Mouse (Mus musculus): ENCODE results near the gene Faim2. TPM values are rescaled to one million over a fixed set of nuclear protein-coding genes. Genes with fewer than 3 reads are reported as not detected.

The Faim2 gene
- polyA plus RNA-seq, 1 experiment from 2014 or later, result 1.5 TPM

DNA sequence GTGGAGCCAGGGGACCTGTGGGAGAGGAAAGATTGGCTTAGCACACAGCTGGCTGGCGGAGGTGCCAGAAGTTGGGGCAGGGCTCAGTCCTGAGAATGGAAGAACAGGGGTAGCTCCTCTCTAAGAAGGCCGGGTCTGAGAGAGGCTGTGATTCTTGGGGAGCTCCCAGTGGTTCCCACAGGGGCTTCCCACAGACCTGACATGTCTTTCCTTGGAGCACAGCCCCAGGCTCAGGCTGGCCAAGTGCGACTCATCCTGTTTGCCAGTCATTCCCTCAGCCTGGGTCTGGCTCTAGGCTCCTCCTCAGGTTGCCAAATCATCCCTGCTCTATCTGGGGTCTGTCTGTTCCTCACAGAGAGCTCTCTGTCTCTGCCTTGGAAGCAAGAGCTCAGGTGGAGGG lies 17.3 kb downstream of the Faim2 start:
- no peak for ATAC-seq (ENCODE audit: insufficient read depth)
- H3K4me1 ChIP-seq (ENCODE audit: insufficient read depth), result peaks cover 5% of the 10 kb centered on the region; the same call in 1 of the 2 replicates
- WGBS, result 74% methylated on average over 3 of the region's 3 CpGs
- no peak overlapping the region for H3K9ac ChIP-seq
- H3K27me3 ChIP-seq (ENCODE audit: insufficient read depth, low read length), result no peaks in the 10 kb centered on the region
- no peak for TF ChIP-seq CTCF (IDR thresholded peaks at IDR 0.05; ENCODE audit: low read depth)
- no peaks in the 10 kb centered on the region for H3K9me3 ChIP-seq (ENCODE audit: low read depth, low read length)
- no peak overlapping the region for H3K4me2 ChIP-seq
- no peaks in the 10 kb centered on the region for H3K36me3 ChIP-seq (ENCODE audit: insufficient read depth)
- no peak for DNase-seq
- H3K27ac ChIP-seq (ENCODE audit: low read depth), result no peak overlapping the region
- H3K4me3 ChIP-seq (ENCODE audit: low read depth, low read length), result no peak overlapping the region

DNA sequence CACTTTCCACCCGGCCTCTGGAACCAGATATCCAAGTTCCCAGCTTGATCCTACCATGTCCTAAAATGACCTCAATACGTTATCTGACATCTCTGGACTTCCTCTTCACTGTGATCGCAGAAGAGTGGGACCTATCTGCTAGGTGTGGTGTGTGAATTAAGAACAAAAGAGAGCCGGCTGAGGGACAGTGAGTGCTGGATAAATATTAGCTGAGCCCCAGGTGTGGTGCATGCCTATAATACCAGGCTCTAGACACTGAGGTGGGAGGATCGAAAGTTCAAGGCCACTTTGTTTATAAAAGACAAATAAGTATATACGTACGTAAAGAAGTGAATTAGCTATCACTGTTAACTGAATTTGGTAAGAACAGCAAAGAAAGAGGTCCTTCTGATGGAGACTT lies 18.1 kb downstream of the Faim2 start:
- no peak for ATAC-seq (ENCODE audit: insufficient read depth)
- no peak overlapping the region for H3K27ac ChIP-seq (ENCODE audit: low read depth)

DNA sequence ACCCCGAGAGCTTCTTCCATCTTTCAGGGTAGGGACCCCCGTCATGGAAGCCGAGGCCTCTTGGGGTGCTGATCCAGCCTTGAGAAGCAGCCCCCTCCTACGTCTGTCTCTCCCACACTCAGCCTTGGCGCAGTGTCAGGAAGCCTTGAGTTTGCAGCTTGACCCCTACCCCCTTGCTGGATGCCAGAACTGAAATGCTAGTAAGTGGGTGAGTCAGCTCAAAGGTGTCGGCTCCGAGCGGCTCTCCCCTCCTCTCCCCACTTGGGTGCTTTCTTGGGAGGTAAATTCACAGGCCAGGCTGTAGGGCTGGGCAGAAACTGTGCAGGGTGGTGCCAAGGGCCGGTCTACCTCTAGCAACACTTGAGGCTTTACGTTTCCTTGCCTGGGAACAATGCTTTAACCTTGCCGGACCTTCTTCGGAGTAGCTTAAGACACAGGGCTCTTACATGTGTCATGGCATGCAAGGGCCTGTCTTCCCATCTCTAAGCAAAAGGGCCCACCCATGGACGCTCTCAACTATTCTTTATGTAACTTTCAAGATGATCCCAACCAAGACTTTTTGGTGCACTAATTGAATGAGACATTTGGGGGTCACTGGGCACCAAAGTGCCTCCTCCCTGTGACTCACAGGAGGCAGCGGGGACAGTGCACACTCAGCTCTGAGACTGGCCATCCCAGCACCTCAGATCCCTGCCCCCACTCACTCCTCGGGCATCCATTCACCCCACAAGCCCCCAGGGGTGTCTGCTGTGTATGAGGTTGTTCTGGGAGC lies 22.5 kb downstream of the Faim2 start:
- H3K27me3 ChIP-seq (ENCODE audit: insufficient read depth, low read length), result no peaks in the 10 kb centered on the region
- H3K4me1 ChIP-seq (ENCODE audit: insufficient read depth), result peaks cover 19% of the 10 kb centered on the region; the same call in 1 of the 2 replicates
- DNase-seq (peak; percentile 71), ATAC-seq (ENCODE audit: insufficient read depth) (peak; percentile 48; the same call in 1 of the 2 replicates)
- H3K27ac ChIP-seq (ENCODE audit: low read depth), result no peak overlapping the region; the same call in 1 of the 2 replicates
- TF ChIP-seq CTCF (IDR thresholded peaks at IDR 0.05; ENCODE audit: low read depth), result no peak
- H3K36me3 ChIP-seq (ENCODE audit: insufficient read depth), result no peaks in the 10 kb centered on the region
- H3K9me3 ChIP-seq (ENCODE audit: low read depth, low read length), result no peaks in the 10 kb centered on the region
- no peak overlapping the region for H3K4me3 ChIP-seq (ENCODE audit: low read depth, low read length)
- no peak overlapping the region for H3K4me2 ChIP-seq
- no peak overlapping the region for H3K9ac ChIP-seq
- WGBS, result 50% methylated on average over 15 of the region's 15 CpGs

More for the DNA sequence above, 18.1 kb downstream of the Faim2 start:
- H3K4me3 ChIP-seq (ENCODE audit: low read depth, low read length), result no peak overlapping the region
- no peaks in the 10 kb centered on the region for H3K9me3 ChIP-seq (ENCODE audit: low read depth, low read length)
- no peak for TF ChIP-seq CTCF (IDR thresholded peaks at IDR 0.05; ENCODE audit: low read depth)
- H3K36me3 ChIP-seq (ENCODE audit: insufficient read depth), result no peaks in the 10 kb centered on the region
- no peak overlapping the region for H3K9ac ChIP-seq
- DNase-seq, result no peak
- H3K27me3 ChIP-seq (ENCODE audit: insufficient read depth, low read length), result no peaks in the 10 kb centered on the region
- 41% methylated on average over 7 of the region's 7 CpGs for WGBS
- H3K4me1 ChIP-seq (ENCODE audit: insufficient read depth), result peaks cover 13% of the 10 kb centered on the region; the same call in 1 of the 2 replicates
- no peak overlapping the region for H3K4me2 ChIP-seq

DNA sequence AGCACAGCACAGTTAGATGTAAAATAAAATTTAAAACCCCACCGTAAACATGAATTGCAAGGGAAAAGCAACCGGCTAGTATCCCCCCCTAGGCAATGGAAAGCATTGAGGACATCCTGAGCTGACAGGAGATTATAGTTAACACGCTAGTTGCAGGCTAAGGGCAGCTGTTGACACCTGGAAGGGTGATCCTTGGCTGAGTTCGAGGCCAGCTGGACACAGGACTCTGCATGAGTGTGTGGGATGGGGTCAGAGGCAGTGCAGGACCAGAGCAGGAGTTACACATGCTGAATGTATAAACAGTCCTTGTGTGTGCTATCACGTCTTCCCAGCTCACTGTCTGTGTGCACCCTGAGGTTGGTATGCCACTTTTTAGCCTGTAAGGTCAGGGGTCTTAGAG lies 24.7 kb downstream of the Faim2 start:
- H3K4me3 ChIP-seq (ENCODE audit: low read depth, low read length), result no peak overlapping the region
- peaks cover 37% of the 10 kb centered on the region for H3K4me1 ChIP-seq (ENCODE audit: insufficient read depth)
- H3K27ac ChIP-seq (ENCODE audit: low read depth), result no peak overlapping the region
- no peak for TF ChIP-seq CTCF (IDR thresholded peaks at IDR 0.05; ENCODE audit: low read depth)
- WGBS, result 46% methylated on average over 5 of the region's 5 CpGs
- DNase-seq, result no peak
- H3K9ac ChIP-seq, result no peak overlapping the region
- H3K4me2 ChIP-seq, result no peak overlapping the region
- ATAC-seq (ENCODE audit: insufficient read depth), result no peak
- H3K27me3 ChIP-seq (ENCODE audit: insufficient read depth, low read length), result no peaks in the 10 kb centered on the region
- no peaks in the 10 kb centered on the region for H3K36me3 ChIP-seq (ENCODE audit: insufficient read depth)
- H3K9me3 ChIP-seq (ENCODE audit: low read depth, low read length), result no peaks in the 10 kb centered on the region

DNA sequence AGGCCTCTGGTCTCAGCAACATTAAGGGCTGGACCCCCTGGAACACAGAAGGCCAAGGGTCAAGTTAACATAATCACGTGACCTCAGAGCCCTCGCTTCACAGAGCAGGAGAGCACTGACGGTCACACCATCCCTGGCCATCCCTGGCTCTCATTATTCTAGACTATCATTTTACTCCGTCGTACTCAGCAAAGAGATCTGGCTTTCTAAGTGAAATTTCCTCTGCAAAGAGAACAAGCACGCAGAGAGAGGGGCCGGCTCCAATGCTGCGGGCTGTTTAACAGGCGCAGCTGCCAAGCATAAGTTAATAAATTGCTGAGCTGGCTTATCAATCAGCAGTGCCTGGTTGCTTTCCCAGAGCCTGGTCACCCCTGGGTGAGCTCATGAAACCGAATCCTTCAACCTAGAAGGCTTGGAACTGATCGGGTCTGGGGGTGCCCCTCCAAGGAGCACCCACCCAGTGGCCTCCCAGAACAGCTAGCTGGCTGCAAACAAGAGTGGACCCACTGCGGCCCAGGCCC lies 25.6 kb downstream of the Faim2 start:
- TF ChIP-seq CTCF (IDR thresholded peaks at IDR 0.05; ENCODE audit: low read depth), result no peak
- H3K27ac ChIP-seq (ENCODE audit: low read depth), result peak overlapping the region; percentile 46; the same call in 1 of the 2 replicates
- no peak overlapping the region for H3K4me2 ChIP-seq

DNA sequence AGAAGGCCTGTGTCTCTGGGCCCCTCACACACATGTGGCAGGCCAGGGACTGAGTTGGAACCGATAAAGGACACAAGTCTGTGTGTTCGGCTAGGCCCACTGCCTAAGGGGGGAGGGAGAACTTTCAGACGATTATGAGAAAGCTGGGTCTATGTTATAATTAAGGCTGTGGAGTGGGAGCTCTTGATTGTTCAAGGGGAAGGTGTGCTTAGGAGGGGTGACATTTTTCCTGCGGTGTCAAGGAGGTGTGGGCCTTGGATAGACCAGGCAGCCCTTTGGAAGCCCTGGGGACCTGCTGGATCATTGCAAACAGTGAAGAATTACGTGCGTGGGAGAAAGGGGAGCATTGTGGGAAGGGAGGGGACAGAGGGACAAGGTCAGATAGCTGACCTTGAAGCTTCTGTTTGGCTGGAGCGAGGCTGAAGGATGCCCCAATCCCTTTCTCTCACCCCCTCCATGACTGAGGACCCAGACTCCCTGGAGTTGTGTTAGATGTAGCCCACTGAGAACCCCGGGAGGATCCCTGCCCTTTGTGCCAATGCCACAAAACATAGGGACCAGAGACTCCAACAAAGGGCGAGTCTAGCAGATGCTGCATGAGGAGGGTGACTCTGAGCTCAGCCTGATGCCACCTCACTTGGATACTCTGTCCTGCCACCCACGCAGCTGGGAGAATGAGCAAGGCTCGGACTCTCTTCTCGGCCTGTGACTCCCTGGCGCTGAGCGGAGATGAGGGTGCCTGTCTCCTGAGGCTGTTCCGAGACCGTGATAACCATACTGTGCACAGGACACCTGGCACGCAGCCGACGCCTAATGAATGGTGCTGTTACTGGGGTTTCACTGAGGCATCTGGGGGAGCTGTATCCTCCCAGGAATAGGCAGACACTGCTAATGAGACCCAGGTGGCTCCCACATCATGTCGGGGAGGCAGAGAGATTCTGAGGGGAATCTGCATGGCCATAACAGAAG lies 26.4 kb downstream of the Faim2 start:
- no peak for DNase-seq
- Histone ChIP-seq H3K27ac (ENCODE audit: low read depth) (peak overlapping the region; percentile 46; the same call in 1 of the 2 replicates), H3K9ac (no peak overlapping the region; the same call in 1 of the 2 replicates), H3K27me3 (ENCODE audit: insufficient read depth, low read length) (no peaks in the 10 kb centered on the region), H3K36me3 (ENCODE audit: insufficient read depth) (no peaks in the 10 kb centered on the region), H3K4me1 (ENCODE audit: insufficient read depth) (peaks cover 45% of the 10 kb centered on the region), H3K4me3 (ENCODE audit: low read depth, low read length) (no peak overlapping the region), H3K9me3 (ENCODE audit: low read depth, low read length) (no peaks in the 10 kb centered on the region), H3K4me2 (no peak overlapping the region)
- WGBS, result 63% methylated on average over 20 of the region's 20 CpGs
- ATAC-seq (ENCODE audit: insufficient read depth), result no peak
- no peak for TF ChIP-seq CTCF (IDR thresholded peaks at IDR 0.05; ENCODE audit: low read depth)

More for the DNA sequence above, 25.6 kb downstream of the Faim2 start:
- WGBS, result 37% methylated on average over 12 of the region's 12 CpGs
- Histone ChIP-seq H3K9me3 (ENCODE audit: low read depth, low read length) (no peaks in the 10 kb centered on the region), H3K36me3 (ENCODE audit: insufficient read depth) (no peaks in the 10 kb centered on the region), H3K4me1 (ENCODE audit: insufficient read depth) (peaks cover 43% of the 10 kb centered on the region), H3K9ac (no peak overlapping the region; the same call in 1 of the 2 replicates), H3K4me3 (ENCODE audit: low read depth, low read length) (no peak overlapping the region), H3K27me3 (ENCODE audit: insufficient read depth, low read length) (no peaks in the 10 kb centered on the region)
- peak; percentile 53 for DNase-seq
- ATAC-seq (ENCODE audit: insufficient read depth), result no peak
